Mouse (Mus musculus) midbrain, postnatal 0 days (tissue): Measurements from ENCODE around the gene Pter. TPM values are rescaled to one million over a fixed set of nuclear protein-coding genes. Genes with fewer than 3 reads are reported as not detected.

ENCODE experiments used
- ATAC-seq: fragments of 200-750 bp; cut with Nextera tagmentation; 2 replicates; pipeline ENCODE4 v1.8.0; 2017; ENCODE audit warnings: moderate number of reproducible peaks, mild to moderate bottlenecking, moderate TSS enrichment, moderate library complexity; ENCODE audit not compliant: low FRiP score
- DNase-seq: peaks from one replicate; pipeline ENCODE4 v3.0.0-alpha.2; 2015; ENCODE audit warnings: low spot score
- H3K27ac ChIP-seq: fragments of 300-500 bp; sonication (generic); 2 replicates; pipeline ENCODE4 v1.5.1; 2014; ENCODE audit warnings: low read depth, mild to moderate bottlenecking, low read length, mixed read lengths
- H3K27me3 ChIP-seq: fragments of 300-500 bp; sonication (generic); 2 replicates; pipeline ENCODE4 v1.6.1; 2014; ENCODE audit warnings: low read length, control low read depth, mixed read lengths; ENCODE audit not compliant: insufficient read depth
- H3K36me3 ChIP-seq: fragments of 300-500 bp; sonication (generic); 2 replicates; pipeline ENCODE4 v1.6.1; 2014; ENCODE audit warnings: low read length, control low read depth, mixed read lengths; ENCODE audit not compliant: insufficient read depth
- H3K4me1 ChIP-seq: fragments of 300-500 bp; sonication (generic); 2 replicates; pipeline ENCODE4 v1.6.1; 2014; ENCODE audit warnings: mild to moderate bottlenecking, control low read depth, antibody characterized with exemption, low read length, mixed read lengths; ENCODE audit not compliant: insufficient read depth
- H3K4me2 ChIP-seq: fragments of 300-500 bp; sonication (generic); 2 replicates; pipeline ENCODE4 v1.6.1; 2014; ENCODE audit warnings: low read depth, mild to moderate bottlenecking, low read length, mixed read lengths; ENCODE audit not compliant: poor library complexity, severe bottlenecking
- H3K4me3 ChIP-seq: fragments of 300-500 bp; sonication (generic); 2 replicates; pipeline ENCODE4 v1.5.1; 2014; ENCODE audit warnings: low read depth, mild to moderate bottlenecking, low read length, moderate library complexity
- H3K9ac ChIP-seq: fragments of 300-500 bp; sonication (generic); replicated peaks from 2 replicates; pipeline ENCODE4 v1.6.1; 2014; ENCODE audit warnings: mild to moderate bottlenecking, low read length, moderate library complexity, mixed read lengths; ENCODE audit not compliant: poor library complexity, severe bottlenecking
- H3K9me3 ChIP-seq: fragments of 300-500 bp; sonication (generic); 2 replicates; pipeline ENCODE4 v1.6.1; 2016; ENCODE audit warnings: low read length, control low read depth
- CTCF ChIP-seq: IDR thresholded peaks from 2 replicates; pipeline ENCODE4 v1.5.1; 2016; ENCODE audit warnings: antibody characterized with exemption, mild to moderate bottlenecking
- WGBS: fragments of 180-500 bp; shearing (Covaris S2); extraction: QIAGEN DNeasy Blood & Tissue Kit; methylation state at CpG from one replicate; pipeline ENCODE4 v1.1.7; 2014; 5-methylcytosine and 5-hydroxymethylcytosine counted together
- polyA plus RNA-seq: library from polyadenylated mRNA; unstranded; fragments of >200 nt; fragmentation: Nextera tagmentation; extraction: Ambion mirVana; gene quantifications from 2 replicates; pipeline ENCODE4 v1.2.1, GENCODE M21; 2015
- total RNA-seq: library from RNA; depleted of rRNA; stranded (reverse); fragments of >200 nt; gene quantifications from 2 replicates; pipeline ENCODE4 v1.2.3, GENCODE M21; 2014; rRNA removed

The Pter gene
- total and polyA plus RNA-seq, 2 experiments from 2014 or later, result 3.9 to 6.1 TPM

DNA sequence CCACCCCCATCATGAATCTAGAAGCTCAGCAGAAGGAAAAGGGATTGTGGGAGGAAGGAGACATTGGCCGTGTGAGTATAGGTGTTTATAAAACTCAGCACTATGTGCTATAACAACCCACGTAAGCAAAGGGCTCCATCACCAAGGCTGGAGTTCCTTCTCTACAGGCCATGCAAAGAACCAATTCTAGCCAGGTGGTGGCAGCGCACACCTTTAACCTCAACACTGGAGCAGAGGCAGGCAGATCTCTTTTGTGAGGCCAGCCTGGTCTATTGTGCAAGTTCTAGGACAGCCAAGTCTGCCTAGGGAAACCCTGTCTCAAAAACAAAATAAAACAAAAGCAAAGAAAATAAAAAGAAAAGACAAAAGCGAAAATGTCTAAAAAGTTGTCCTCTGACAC, 115.9 kb downstream of the Pter start:
- no peak overlapping the region for H3K9ac ChIP-seq
- WGBS, result 95% methylated on average over 4 of the region's 4 CpGs
- DNase-seq, result no peak

DNA sequence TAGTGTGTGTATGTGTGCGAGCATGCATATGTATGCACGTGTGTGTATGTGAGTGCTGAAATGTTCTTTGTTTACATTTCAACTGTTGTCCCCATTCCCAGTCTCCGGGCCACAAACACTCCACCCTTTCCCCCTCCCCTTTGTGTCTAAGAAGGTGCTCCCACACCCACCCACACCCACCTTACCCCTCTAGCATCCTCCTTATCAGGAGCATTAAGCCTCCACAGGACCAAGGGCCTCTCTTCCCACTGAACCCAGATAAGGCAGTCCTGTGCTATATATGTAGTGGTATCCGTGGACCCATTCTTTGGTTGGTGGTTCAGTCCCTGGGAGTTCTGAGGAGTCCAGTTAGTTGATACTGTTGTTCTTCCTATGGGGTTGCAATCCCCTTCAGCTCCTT, 120.7 kb downstream of the Pter start:
- DNase-seq (no peak), ATAC-seq (no peak)
- H3K36me3 ChIP-seq, result no peaks in the 10 kb centered on the region
- H3K9ac ChIP-seq, result no peak overlapping the region
- WGBS, result 94% methylated on average over 4 of the region's 4 CpGs
- no peaks in the 10 kb centered on the region for H3K9me3 ChIP-seq
- no peak overlapping the region for H3K27ac ChIP-seq
- no peak for TF ChIP-seq CTCF
- no peaks in the 10 kb centered on the region for H3K27me3 ChIP-seq
- no peak overlapping the region for H3K4me2 ChIP-seq
- no peak overlapping the region for H3K4me3 ChIP-seq
- H3K4me1 ChIP-seq, result no peaks in the 10 kb centered on the region

More for the DNA sequence above, 115.9 kb downstream of the Pter start:
- no peak for ATAC-seq
- no peaks in the 10 kb centered on the region for H3K9me3 ChIP-seq
- H3K4me1 ChIP-seq, result no peaks in the 10 kb centered on the region
- no peak overlapping the region for H3K4me2 ChIP-seq
- no peak overlapping the region for H3K27ac ChIP-seq
- TF ChIP-seq CTCF, result no peak
- no peaks in the 10 kb centered on the region for H3K36me3 ChIP-seq
- H3K27me3 ChIP-seq, result no peaks in the 10 kb centered on the region
- H3K4me3 ChIP-seq, result no peak overlapping the region

DNA sequence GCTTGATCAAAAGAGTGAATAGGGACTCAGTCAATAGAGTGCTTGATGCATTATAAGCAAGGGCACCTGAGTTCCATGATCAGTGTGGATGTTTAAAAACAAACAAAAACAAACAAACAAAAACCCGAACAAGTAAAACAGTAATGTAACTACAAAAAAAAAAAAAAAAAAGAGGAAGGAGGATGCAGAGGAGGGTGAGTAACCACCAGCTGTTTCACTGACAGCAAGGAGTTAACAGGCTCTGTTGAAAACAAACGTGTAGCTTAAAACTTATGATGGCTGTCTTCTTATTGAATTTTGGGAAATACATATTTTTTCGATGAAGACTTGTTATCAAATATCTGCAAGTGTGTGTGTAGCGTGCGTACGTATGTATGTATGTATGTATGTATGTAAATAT, 124.8 kb downstream of the Pter start:
- DNase-seq (no peak), ATAC-seq (no peak)
- no peak overlapping the region for H3K4me3 ChIP-seq
- H3K9ac ChIP-seq, result no peak overlapping the region
- H3K4me2 ChIP-seq, result no peak overlapping the region
- no peaks in the 10 kb centered on the region for H3K9me3 ChIP-seq
- no peaks in the 10 kb centered on the region for H3K4me1 ChIP-seq
- no peak overlapping the region for H3K27ac ChIP-seq
- H3K36me3 ChIP-seq, result no peaks in the 10 kb centered on the region
- TF ChIP-seq CTCF, result no peak
- 93% methylated on average over 6 of the region's 6 CpGs for WGBS
- no peaks in the 10 kb centered on the region for H3K27me3 ChIP-seq

Other genes starting within 250 kb of the Pter start
- 12.5 and 13.2 TPM in 2 replicates for gene C1ql3, start 87.8 kb downstream of the Pter start, total RNA-seq
- gene C1ql3, start 87.8 kb downstream of the Pter start, polyA plus RNA-seq, result 2.4 and 3.0 TPM in 2 replicates